Mouse (Mus musculus) C2C12 (cell line): ENCODE results near the gene Sorcs2.

ENCODE experiments used
- CEBPB ChIP-seq: IDR thresholded peaks from one replicate; pipeline ENCODE4 v1.6.1; 2011; ENCODE audit warnings: low read depth, mild to moderate bottlenecking, control low read depth, moderate library complexity
- CTCF ChIP-seq: IDR thresholded peaks from one replicate; pipeline ENCODE4 v1.5.1; 2011; ENCODE audit not compliant: control insufficient read depth, insufficient read depth, insufficient read length
- FOSL1 ChIP-seq: IDR thresholded peaks from one replicate; pipeline ENCODE4 v1.8.0; 2011; ENCODE audit warnings: mild to moderate bottlenecking, low read length; ENCODE audit not compliant: poor library complexity, insufficient read depth, severe bottlenecking
- MAX ChIP-seq: IDR thresholded peaks from one replicate; pipeline ENCODE4 v1.6.1; 2011; ENCODE audit warnings: mild to moderate bottlenecking, control low read depth
- MYOD1 ChIP-seq: IDR thresholded peaks from one replicate; pipeline ENCODE4 v1.6.1; 2011; ENCODE audit warnings: low read depth; ENCODE audit not compliant: control insufficient read depth, insufficient read length
- MYOG ChIP-seq: IDR thresholded peaks from one replicate; pipeline ENCODE4 v1.6.1; 2011; ENCODE audit not compliant: control insufficient read depth, insufficient read length; ENCODE audit errors: extremely low read depth
- USF1 ChIP-seq: IDR thresholded peaks from one replicate; pipeline ENCODE4 v1.6.1; 2011; ENCODE audit warnings: low read depth, mild to moderate bottlenecking, control low read depth, moderate library complexity

DNA sequence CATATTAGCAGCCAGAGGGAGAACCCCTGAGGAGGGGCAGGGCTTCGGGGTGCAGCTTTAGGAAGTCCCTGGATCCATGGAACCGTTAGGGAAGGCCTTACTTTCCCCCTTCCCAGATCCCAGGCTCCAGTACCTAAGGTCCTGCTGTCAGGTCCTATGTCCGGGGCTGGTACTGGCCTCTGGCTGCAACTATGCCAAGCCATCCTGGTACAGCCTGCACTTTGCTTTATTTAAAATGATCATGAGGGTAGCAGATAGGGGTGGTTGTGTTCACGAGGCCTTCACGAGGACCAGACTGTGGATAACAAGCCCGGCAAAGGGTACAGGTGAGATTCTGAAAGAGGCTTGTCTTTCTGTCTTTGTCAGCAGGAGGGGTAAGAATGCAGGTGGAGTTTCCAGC lies 285.2 kb downstream of the Sorcs2 start:
- TF ChIP-seq MAX = no peak
- no peak for TF ChIP-seq USF1
- TF ChIP-seq CTCF = no peak
- TF ChIP-seq MYOD1 = no peak
- no peak for TF ChIP-seq CEBPB
- no peak for TF ChIP-seq FOSL1
- no peak for TF ChIP-seq MYOG
